In the genomic region with DNA sequence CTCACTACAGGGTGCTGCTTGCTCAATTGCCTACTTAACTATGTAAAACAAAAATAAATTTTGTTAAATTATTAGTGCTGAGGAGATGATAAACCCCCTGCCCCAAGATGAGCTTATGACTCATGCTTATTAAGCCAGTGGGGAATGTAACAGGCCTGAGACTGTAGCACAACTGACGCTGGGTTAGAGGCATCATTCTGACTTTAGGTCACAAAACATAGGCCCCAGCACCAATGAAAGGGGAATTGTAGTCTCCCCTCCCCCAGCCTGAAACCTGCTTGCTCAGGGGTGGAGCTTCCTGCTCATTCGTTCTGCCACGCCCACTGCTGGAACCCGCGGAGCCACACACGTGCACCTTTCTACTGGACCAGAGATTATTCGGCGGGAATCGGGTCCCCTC, we compare ENCODE assay signal across 11 mouse cellular contexts. TPM values are rescaled to one million over a fixed set of nuclear protein-coding genes. Genes with fewer than 3 reads are reported as not detected.
"Had no signal": no experiment of that assay in that cellular context is flagged by ENCODE, and none has a peak within 500 bp of the region (broad histone marks: within the 10 kb centered on the region; RNA-seq: fewer than 3 reads in every experiment).

No protein-coding gene starts in this region.

- H3K27ac ChIP-seq: left cerebral cortex, adult 2 months; limb, embryonic 10.5 days; lung, embryonic 15.5 days; midbrain, embryonic 12.5 days; neural tube, embryonic 15.5 days; stomach, postnatal 0 days had no signal

- H3K4me3 ChIP-seq: left cerebral cortex, adult 2 months; limb, embryonic 10.5 days; lung, embryonic 15.5 days; midbrain, embryonic 12.5 days; neural tube, embryonic 15.5 days had no signal

- H3K27me3 ChIP-seq: neural tube, embryonic 15.5 days had no signal

- H3K4me2 ChIP-seq: liver, embryonic 11.5 days; lung, embryonic 15.5 days; midbrain, embryonic 12.5 days; neural tube, embryonic 15.5 days had no signal

- H3K36me3 ChIP-seq: limb, embryonic 10.5 days; lung, embryonic 15.5 days; midbrain, embryonic 12.5 days; neural tube, embryonic 15.5 days had no signal

- DNase-seq: kidney, adult 8-10 months; kidney, postnatal 25 days; lung, postnatal 14 days had no signal

- H3K9ac ChIP-seq: lung, embryonic 15.5 days; midbrain, embryonic 12.5 days; neural tube, embryonic 15.5 days had no signal

- H3K9me3 ChIP-seq: limb, embryonic 10.5 days; lung, embryonic 15.5 days; midbrain, embryonic 12.5 days; neural tube, embryonic 15.5 days had no signal

RNA-seq across cellular contexts. Expression of gene Grid1, which starts 48.3 kb away (rescaled TPM):
- total RNA-seq: megakaryocyte-erythroid progenitor cell, adult 5-6 weeks had no signal
